Mouse (Mus musculus) testis, adult 2 months (tissue): ENCODE measurements at regions not wholly inside any gene's neighbourhood (a gene's known extent, or its start where the extent isn't known, plus 50 kb on each side); places are given as distances from the start of the nearest gene placed in this dataset.

Source experiments
- CTCF ChIP-seq: fragments of 200-500 bp; IDR thresholded peaks from 2 replicates; pipeline ENCODE4 v1.5.1; 2012; ENCODE audit warnings: low read depth, mild to moderate bottlenecking, inconsistent platforms, low read length, moderate library complexity; ENCODE audit not compliant: control insufficient read depth, insufficient read depth, insufficient replicate concordance
- POLR2A ChIP-seq: fragments of 200-500 bp; IDR thresholded peaks from 2 replicates; pipeline ENCODE4 v1.6.1; 2012; ENCODE audit warnings: low read depth, mild to moderate bottlenecking, inconsistent platforms, low read length, moderate library complexity; ENCODE audit not compliant: control insufficient read depth

DNA sequence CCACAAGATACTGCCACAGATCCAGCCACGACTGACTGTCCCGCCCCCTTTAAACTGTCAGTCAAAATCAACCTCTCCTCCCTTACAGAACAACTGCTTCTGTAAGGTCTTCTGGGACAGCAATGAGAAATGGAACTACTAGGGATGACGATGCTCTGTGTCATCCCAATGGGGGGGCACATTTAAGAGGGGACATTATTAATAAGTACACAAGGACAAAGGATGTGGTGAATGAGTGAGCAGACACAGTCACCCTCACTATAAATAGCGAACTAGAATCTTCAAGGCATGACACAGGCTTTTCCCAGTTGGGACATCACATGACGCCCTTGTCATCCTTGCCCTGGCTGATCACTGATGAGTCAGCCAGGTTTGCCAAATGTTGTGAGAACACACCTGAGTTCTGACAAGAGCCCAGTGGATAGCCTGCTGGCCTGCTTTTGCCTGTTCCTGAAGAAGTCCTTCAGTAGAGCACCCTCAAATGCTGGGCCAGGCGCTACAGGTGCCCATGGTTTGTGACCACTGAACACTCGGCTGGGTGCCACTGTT is 58.0 kb upstream of the Tmem252 start:
- TF ChIP-seq CTCF: no peak
- no peak for TF ChIP-seq POLR2A
